Mouse (Mus musculus) ES-E14 (cell line): ENCODE data around the gene Ninj1.

Experiments
- CHD2 ChIP-seq: IDR thresholded peaks from 2 replicates; pipeline ENCODE4 v1.6.1; 2014; ENCODE audit warnings: mild to moderate bottlenecking, low read depth, low read length, inconsistent platforms
- HCFC1 ChIP-seq: IDR thresholded peaks from 2 replicates; pipeline ENCODE4 v1.6.1; 2012; ENCODE audit warnings: low read length, inconsistent platforms, borderline replicate concordance; ENCODE audit not compliant: insufficient read depth
- MAFK ChIP-seq: IDR thresholded peaks from 2 replicates; pipeline ENCODE4 v1.6.1; 2014; ENCODE audit warnings: mild to moderate bottlenecking, low read depth, low read length, inconsistent platforms; ENCODE audit not compliant: insufficient read depth
- ZNF384 ChIP-seq: IDR thresholded peaks from 2 replicates; pipeline ENCODE4 v1.6.1; 2012; ENCODE audit warnings: low read depth, low read length, inconsistent platforms

DNA sequence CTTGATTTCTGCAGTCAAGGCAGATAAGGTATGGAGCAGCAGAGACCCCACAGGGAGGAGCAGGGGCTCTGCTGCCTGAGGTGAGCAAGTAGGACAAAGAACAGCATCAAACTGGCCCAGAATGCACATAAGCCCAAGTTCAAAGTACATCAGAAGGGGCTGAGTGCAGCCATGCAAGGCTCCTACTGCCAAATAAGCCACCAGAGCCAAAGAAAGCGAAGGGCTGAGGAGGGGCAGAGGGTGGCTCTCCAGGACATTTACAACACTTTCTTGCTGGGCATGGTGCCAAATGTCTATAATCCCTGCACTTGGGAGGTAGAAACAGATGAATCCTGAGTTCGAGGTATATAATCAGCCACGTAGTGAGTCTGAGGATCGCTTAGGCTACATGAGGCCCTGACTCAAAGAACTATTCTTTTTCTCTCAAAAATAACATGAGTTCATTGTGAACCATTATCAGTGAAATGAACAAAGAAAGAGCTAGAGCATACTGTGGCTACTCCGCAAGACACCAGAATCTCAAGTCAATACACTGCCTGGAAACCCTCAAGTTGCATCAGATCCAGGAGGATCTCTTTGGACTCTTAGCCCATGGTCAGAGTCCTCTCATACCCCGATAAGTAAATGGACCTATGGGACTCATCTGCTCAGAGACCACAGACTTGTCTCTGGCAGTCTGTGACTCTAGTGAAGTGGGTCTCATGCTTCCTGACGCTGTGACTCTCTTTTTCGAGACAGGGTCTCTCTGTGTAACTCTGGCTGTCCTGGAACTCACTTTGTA is 46.7 kb downstream of the Ninj1 start:
- no peak for TF ChIP-seq CHD2
- TF ChIP-seq HCFC1 = no peak
- no peak for TF ChIP-seq MAFK
- no peak for TF ChIP-seq ZNF384
